Comparison of ENCODE assay signal across 10 mouse cellular contexts in genomic region chr5:48003708-48004415, GRCm38 (mm10). TPM values are rescaled to one million over a fixed set of nuclear protein-coding genes. Genes with fewer than 3 reads are reported as not detected.
DNase-seq lines count a peak whose midpoint lies in the region; ATAC-seq and TF ChIP-seq lines count a peak whose summit lies in the region.
"Had no signal": no experiment of that assay in that cellular context is flagged by ENCODE, and none has a peak within 500 bp of the region (broad histone marks: within the 10 kb centered on the region; RNA-seq: fewer than 3 reads in every experiment).

No protein-coding gene starts in this region.

- no peak overlapping the region for H3K4me3 ChIP-seq in heart, postnatal 0 days (ENCODE audit: low read depth, low read length)
- no peak overlapping the region for H3K4me3 ChIP-seq in intestine, embryonic 15.5 days (replicated peaks)
- H3K4me3 ChIP-seq in layer of hippocampus, adult 2 months, result no peak overlapping the region
- H3K4me3 ChIP-seq: liver, embryonic 12.5 days had no signal

- H3K27ac ChIP-seq in heart, postnatal 0 days (ENCODE audit: low read depth), result no peak overlapping the region
- H3K27ac ChIP-seq in intestine, embryonic 15.5 days, result no peak overlapping the region
- no peak overlapping the region for H3K27ac ChIP-seq in layer of hippocampus, adult 2 months
- H3K27ac ChIP-seq: liver, embryonic 12.5 days had no signal

- no peaks in the 10 kb centered on the region for H3K4me1 ChIP-seq in heart, postnatal 0 days (ENCODE audit: control insufficient read depth, insufficient read depth)
- H3K4me1 ChIP-seq in intestine, embryonic 15.5 days (replicated peaks), result no peaks in the 10 kb centered on the region
- H3K4me1 ChIP-seq: liver, embryonic 12.5 days had no signal

- no peaks in the 10 kb centered on the region for H3K27me3 ChIP-seq in heart, postnatal 0 days (ENCODE audit: control insufficient read depth, insufficient read depth, low read length)
- H3K27me3 ChIP-seq in intestine, embryonic 15.5 days (replicated peaks), result no peaks in the 10 kb centered on the region
- H3K27me3 ChIP-seq: liver, embryonic 12.5 days had no signal

- intact Hi-C loops in heart, postnatal 25 days (cut with DNase I), result no loop called here

- no peak for TF ChIP-seq CTCF in heart, postnatal 0 days (IDR thresholded peaks at IDR 0.05; ENCODE audit: low read depth)
- TF ChIP-seq CTCF in layer of hippocampus, adult 2 months (conservative IDR thresholded peaks at IDR 0.05), result no peak

- peak overlapping the region; percentile 7; the same call in 1 of the 2 replicates for H3K4me2 ChIP-seq in heart, postnatal 0 days (ENCODE audit: low read depth, low read length)
- peak overlapping the region; percentile 7; the same call in 1 of the 2 replicates for H3K4me2 ChIP-seq in intestine, embryonic 15.5 days (replicated peaks)
- H3K4me2 ChIP-seq: liver, embryonic 12.5 days had no signal

- TF ChIP-seq EP300 in heart, postnatal 0 days (IDR thresholded peaks at IDR 0.05; ENCODE audit: low read depth), result no peak

- no peak for DNase-seq in heart, postnatal 0 days (ENCODE audit: low spot score)
- DNase-seq in heart, postnatal 25 days (ENCODE audit: low spot score), result no peak
- peak; percentile 52 for DNase-seq in NIH3T3 (ENCODE audit: low read depth)
- peak; percentile 61 for DNase-seq in mesoderm, embryonic 11.5 days (ENCODE audit: low read depth, low spot score)
- no peak for DNase-seq in adrenal gland, adult (ENCODE audit: inconsistent age in 2 of 2, low spot score in 1 of 2)
- DNase-seq in layer of hippocampus, adult 2 months (ENCODE audit: low spot score in 2 of 2), result no peak
- DNase-seq in urinary bladder, postnatal 36 days (ENCODE audit: low spot score in 2 of 2), result no peak
- DNase-seq: heart, postnatal 4 days had no signal

- no peaks in the 10 kb centered on the region for H3K36me3 ChIP-seq in heart, postnatal 0 days (replicated peaks; ENCODE audit: control insufficient read depth, insufficient read depth, low read length)
- H3K36me3 ChIP-seq in intestine, embryonic 15.5 days, result no peaks in the 10 kb centered on the region
- H3K36me3 ChIP-seq: liver, embryonic 12.5 days had no signal

- H3K9me3 ChIP-seq in heart, postnatal 0 days (replicated peaks; ENCODE audit: control insufficient read depth, low read length), result no peaks in the 10 kb centered on the region
- no peaks in the 10 kb centered on the region for H3K9me3 ChIP-seq in intestine, embryonic 15.5 days
- H3K9me3 ChIP-seq: liver, embryonic 12.5 days had no signal

- no peak for ATAC-seq in heart, postnatal 0 days (ENCODE audit: insufficient read depth, low read depth)
- no peak for ATAC-seq in intestine, embryonic 15.5 days
- ATAC-seq: liver, embryonic 12.5 days had no signal

- WGBS in heart, postnatal 0 days, result 53% methylated on average over 12 of the region's 12 CpGs
- 25% methylated on average over 12 of the region's 12 CpGs for WGBS in intestine, embryonic 15.5 days

- no peak overlapping the region for H3K9ac ChIP-seq in heart, postnatal 0 days (replicated peaks; ENCODE audit: low read depth, low read length)
- no peak overlapping the region for H3K9ac ChIP-seq in intestine, embryonic 15.5 days
- H3K9ac ChIP-seq: liver, embryonic 12.5 days had no signal

RNA-seq across cellular contexts. Expression of gene Slit2, which starts 20.9 kb away (rescaled TPM):
- total RNA-seq in heart, postnatal 0 days (2014; rRNA removed; ENCODE audit: low replicate concordance), result 16.7 and 17.6 TPM in 2 replicates
- polyA plus RNA-seq in heart, postnatal 0 days (2015; fragmentation: Nextera tagmentation; extraction: Ambion mirVana), result 3.7 and 4.9 TPM in 2 replicates
- 1 to 10 TPM; 4.3 to 4.7 TPM for total RNA-seq in heart, postnatal 25 days (2021)
- polyA plus RNA-seq in intestine, embryonic 15.5 days (2015; fragmentation: Nextera tagmentation; extraction: Ambion mirVana), result 22.1 and 24.0 TPM in 2 replicates
- 10 to 100 TPM; 36.8 to 42.5 TPM for total RNA-seq in layer of hippocampus, adult 2 months (2021)

Comparison
In these comparisons a context has a peak if more than half of its experiments do, and no peak if none do; other contexts are left out.
1. DNase-seq: peak in NIH3T3 (single experiment) and mesoderm, embryonic 11.5 days (single experiment); none in heart, postnatal 0 days (single experiment), heart, postnatal 25 days (single experiment), adrenal gland, adult (0 of 2), layer of hippocampus, adult 2 months (0 of 2) and urinary bladder, postnatal 36 days (0 of 2).